Mouse (Mus musculus) forebrain, embryonic 13.5 days (tissue): Measurements from ENCODE around the gene Dclre1c. TPM values are rescaled to one million over a fixed set of nuclear protein-coding genes. Genes with fewer than 3 reads are reported as not detected.

Experiments used
- ATAC-seq: fragments of 200-750 bp; cut with Nextera tagmentation; 2 replicates; pipeline ENCODE4 v1.8.0; 2017
- H3K27ac ChIP-seq: fragments of 300-500 bp; sonication (generic); 2 replicates; pipeline ENCODE4 v1.5.1; 2015; ENCODE audit warnings: inconsistent platforms, mild to moderate bottlenecking, moderate library complexity
- H3K27me3 ChIP-seq: fragments of 300-500 bp; sonication (generic); 2 replicates; pipeline ENCODE4 v1.6.1; 2015; ENCODE audit warnings: mild to moderate bottlenecking, inconsistent platforms
- H3K36me3 ChIP-seq: fragments of 300-500 bp; sonication (generic); 2 replicates; pipeline ENCODE4 v1.6.1; 2015; ENCODE audit warnings: mild to moderate bottlenecking, inconsistent platforms; ENCODE audit not compliant: poor library complexity, severe bottlenecking
- H3K4me1 ChIP-seq: fragments of 300-500 bp; sonication (generic); 2 replicates; pipeline ENCODE4 v1.6.1; 2015; ENCODE audit warnings: inconsistent platforms
- H3K4me2 ChIP-seq: fragments of 300-500 bp; sonication (generic); 2 replicates; pipeline ENCODE4 v1.6.1; 2015; ENCODE audit warnings: inconsistent platforms, mild to moderate bottlenecking, moderate library complexity
- H3K4me3 ChIP-seq: fragments of 300-500 bp; sonication (generic); 2 replicates; pipeline ENCODE4 v1.5.1; 2015; ENCODE audit warnings: mild to moderate bottlenecking, inconsistent platforms
- H3K9ac ChIP-seq: fragments of 300-500 bp; sonication (generic); 2 replicates; pipeline ENCODE4 v1.6.1; 2015; ENCODE audit warnings: mild to moderate bottlenecking, inconsistent platforms
- H3K9me3 ChIP-seq: fragments of 300-500 bp; sonication (generic); replicated peaks from 2 replicates; pipeline ENCODE4 v1.6.1; 2016; ENCODE audit warnings: inconsistent platforms
- WGBS: fragments of 180-500 bp; shearing (Covaris S2); methylation state at CpG from one replicate; pipeline ENCODE4 v1.1.7; 2015; 5-methylcytosine and 5-hydroxymethylcytosine counted together
- polyA plus RNA-seq: library from polyadenylated mRNA; unstranded; fragments of >200 nt; fragmentation: Nextera tagmentation; extraction: Ambion mirVana; gene quantifications from 2 replicates; pipeline ENCODE4 v1.2.1, GENCODE M21; 2015

The Dclre1c gene
- polyA plus RNA-seq, 1 experiment from 2014 or later = 8.1 TPM

DNA sequence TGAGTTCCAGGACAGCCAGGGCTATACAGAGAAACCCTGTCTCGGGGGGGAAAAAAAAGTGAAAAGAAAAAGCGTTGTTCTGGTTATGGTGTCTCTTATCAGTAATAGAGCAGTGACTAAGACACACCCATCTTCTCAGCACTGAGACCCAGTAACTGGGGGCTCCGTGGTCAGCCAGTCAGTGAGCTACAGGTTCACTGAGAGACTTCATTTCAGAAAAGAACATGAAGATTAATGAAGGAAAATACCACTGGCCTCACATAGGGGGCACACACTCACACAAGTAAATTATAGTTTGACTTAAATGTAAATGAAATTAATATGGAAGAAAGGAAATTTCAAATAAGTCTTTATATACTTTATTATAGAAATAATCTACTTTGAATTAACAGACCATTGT, 56.3 kb downstream of the Dclre1c start:
- 88% methylated on average over 3 of the region's 3 CpGs for WGBS
- H3K4me3 ChIP-seq = no peak overlapping the region
- H3K4me2 ChIP-seq = no peak overlapping the region

DNA sequence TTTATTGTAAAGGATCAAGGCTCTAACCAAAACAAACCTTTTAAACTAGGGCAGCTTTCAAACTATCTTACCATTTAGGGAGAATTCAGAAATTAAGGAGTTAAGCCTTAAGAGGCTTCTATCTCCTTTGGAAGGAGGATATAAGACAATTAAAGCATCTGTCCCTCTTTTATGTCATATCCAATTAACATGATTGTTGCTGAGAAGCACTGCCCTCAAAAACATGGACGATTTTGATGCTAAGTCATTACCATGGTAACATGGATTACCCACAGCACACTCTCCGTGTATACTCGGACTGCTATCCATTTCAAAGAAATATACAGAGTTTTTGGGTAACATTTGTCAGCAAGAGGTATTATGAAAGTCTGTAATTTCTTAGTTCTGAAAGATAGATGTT, 65.9 kb downstream of the Dclre1c start:
- Histone ChIP-seq H3K27me3 (no peaks in the 10 kb centered on the region), H3K36me3 (peaks cover 50% of the 10 kb centered on the region)
- 69% methylated on average over 3 of the region's 3 CpGs for WGBS

More for the DNA sequence above, 56.3 kb downstream of the Dclre1c start:
- H3K9ac ChIP-seq = no peak overlapping the region
- no peaks in the 10 kb centered on the region for H3K27me3 ChIP-seq
- no peaks in the 10 kb centered on the region for H3K9me3 ChIP-seq
- no peak overlapping the region for H3K27ac ChIP-seq
- H3K4me1 ChIP-seq = peaks cover 4% of the 10 kb centered on the region
- ATAC-seq = no peak
- no peaks in the 10 kb centered on the region for H3K36me3 ChIP-seq

DNA sequence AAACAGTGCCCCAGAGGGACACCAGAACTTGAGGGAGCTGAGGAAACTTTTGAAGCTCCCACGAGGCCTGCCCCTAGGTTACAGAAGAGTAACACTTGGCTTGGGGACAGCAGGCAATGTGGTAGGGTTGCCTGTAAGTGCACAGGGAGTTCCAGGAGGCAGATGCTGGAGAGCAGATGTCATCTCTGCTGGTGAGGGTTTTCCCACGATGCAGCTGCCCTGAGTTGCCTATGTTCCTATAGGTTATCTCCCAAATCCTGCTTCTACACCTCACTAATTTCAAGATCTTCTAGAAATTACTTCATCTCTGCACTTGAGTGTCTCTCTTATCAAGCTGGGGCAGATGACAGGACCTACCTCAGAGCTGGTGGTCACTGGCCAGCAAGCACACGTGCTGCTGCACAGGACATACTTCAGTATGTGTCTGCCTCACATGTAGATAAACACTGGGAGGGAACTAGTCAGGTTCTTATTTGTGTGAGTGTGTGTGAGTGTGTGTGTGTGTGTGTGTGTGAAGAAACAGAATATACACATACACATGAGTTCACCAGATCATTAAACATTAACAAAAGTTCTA, 70.0 kb downstream of the Dclre1c start:
- Histone ChIP-seq H3K27me3 (no peaks in the 10 kb centered on the region), H3K27ac (no peak overlapping the region), H3K4me2 (no peak overlapping the region), H3K4me3 (no peak overlapping the region), H3K4me1 (no peaks in the 10 kb centered on the region), H3K9ac (no peak overlapping the region), H3K36me3 (peaks cover 83% of the 10 kb centered on the region), H3K9me3 (no peaks in the 10 kb centered on the region)
- no peak for ATAC-seq
- 93% methylated on average over 3 of the region's 3 CpGs for WGBS

More for the DNA sequence above, 65.9 kb downstream of the Dclre1c start:
- ATAC-seq = no peak
- H3K4me2 ChIP-seq = no peak overlapping the region
- no peak overlapping the region for H3K9ac ChIP-seq
- H3K4me1 ChIP-seq = no peaks in the 10 kb centered on the region
- H3K9me3 ChIP-seq = no peaks in the 10 kb centered on the region
- no peak overlapping the region for H3K4me3 ChIP-seq
- H3K27ac ChIP-seq = no peak overlapping the region

DNA sequence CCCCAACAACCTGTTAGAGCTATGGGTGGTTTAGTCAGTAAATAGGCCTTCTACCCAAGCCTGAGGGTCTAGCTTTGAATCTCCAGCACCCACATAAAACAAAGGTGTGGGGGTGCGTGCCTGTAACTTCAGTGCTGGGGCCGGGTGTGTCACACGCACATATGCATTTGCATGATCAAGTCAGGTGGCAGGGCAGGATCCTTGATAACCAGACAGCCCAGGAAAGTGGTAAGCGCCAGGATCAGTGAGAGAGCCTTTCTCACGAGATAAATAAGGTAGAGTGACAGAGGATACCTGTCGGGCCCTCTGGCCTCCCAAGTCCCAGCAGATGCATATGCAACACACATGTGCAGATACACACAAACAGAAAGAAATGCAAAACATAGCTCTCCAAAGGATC, 75.6 kb downstream of the Dclre1c start:
- Histone ChIP-seq H3K9ac (no peak overlapping the region), H3K27me3 (no peaks in the 10 kb centered on the region), H3K9me3 (no peaks in the 10 kb centered on the region), H3K27ac (no peak overlapping the region), H3K4me1 (no peaks in the 10 kb centered on the region), H3K36me3 (peaks cover 74% of the 10 kb centered on the region), H3K4me2 (no peak overlapping the region), H3K4me3 (no peak overlapping the region)
- no peak for ATAC-seq
- 94% methylated on average over 6 of the region's 6 CpGs for WGBS

DNA sequence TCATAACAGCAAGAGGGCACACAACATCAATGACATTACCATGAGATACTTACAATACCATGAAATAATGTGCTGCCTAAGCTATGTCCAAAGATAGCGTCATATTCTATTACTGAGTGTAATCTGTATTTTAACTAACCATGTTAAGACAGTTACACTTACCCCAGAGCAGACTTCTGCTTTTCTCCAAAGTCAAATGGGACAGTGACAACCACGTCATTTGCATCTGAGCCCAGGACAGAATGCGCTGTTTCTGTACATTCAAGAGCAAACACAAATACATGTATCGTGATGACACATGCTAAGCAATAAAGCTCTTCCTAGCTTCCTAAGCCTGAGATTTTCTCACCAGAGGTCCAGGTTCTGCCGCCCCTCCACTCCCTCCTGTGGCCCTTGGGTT, 77.0 kb downstream of the Dclre1c start:
- no peak overlapping the region for H3K27ac ChIP-seq
- no peak for ATAC-seq
- H3K4me3 ChIP-seq = no peak overlapping the region
- no peak overlapping the region for H3K9ac ChIP-seq
- peaks cover 72% of the 10 kb centered on the region for H3K36me3 ChIP-seq
- no peaks in the 10 kb centered on the region for H3K27me3 ChIP-seq
- H3K4me2 ChIP-seq = no peak overlapping the region
- H3K9me3 ChIP-seq = no peaks in the 10 kb centered on the region
- H3K4me1 ChIP-seq = no peaks in the 10 kb centered on the region
- 96% methylated on average over 5 of the region's 5 CpGs for WGBS

GRCm38 (mm10) chr2:3512076-3512475, 88.1 kb downstream of the Dclre1c start:
- Histone ChIP-seq H3K27me3 (no peaks in the 10 kb centered on the region), H3K4me1 (peaks cover 21% of the 10 kb centered on the region), H3K27ac (peak overlapping the region; percentile 78; the same call in 1 of the 2 replicates), H3K9me3 (no peaks in the 10 kb centered on the region), H3K4me3 (peak overlapping the region; percentile 86), H3K36me3 (peaks cover 35% of the 10 kb centered on the region), H3K9ac (peak overlapping the region; percentile 86), H3K4me2 (peak overlapping the region; percentile 96)
- ATAC-seq = no peak
- 0% methylated on average over 15 of the region's 15 CpGs for WGBS

- H3K9ac ChIP-seq = peak within 1 kb of the TSS; percentile 86
- peak within 1 kb of the TSS; percentile 96 for H3K4me2 ChIP-seq
- no peaks in the 10 kb centered on the region for H3K27me3 ChIP-seq
- peaks cover 21% of the 10 kb centered on the region for H3K4me1 ChIP-seq
- H3K9me3 ChIP-seq = no peaks in the 10 kb centered on the region
- 1% methylated on average over 60 of the region's 60 CpGs for WGBS
- ATAC-seq = peak; percentile 100
- peaks cover 28% of the 10 kb centered on the region for H3K36me3 ChIP-seq
- H3K4me3 ChIP-seq = peak within 1 kb of the TSS; percentile 86
- H3K27ac ChIP-seq = peak within 1 kb of the TSS; percentile 78
Measured at GRCm38 (mm10) chr2:3512552-3513454, 88.9 kb downstream of the Dclre1c start, which contains the start of the genes Gm45902, Hspa14 and Cdnf. Gene Gm45902, minus strand, starts transcription at chr2:3512790. Gene Hspa14, minus strand, starts transcription at chr2:3512814. Gene Cdnf, plus strand, starts transcription at chr2:3513030.

Other genes with a start within 250 kb of the Dclre1c start
- gene Nmt2, start 139.9 kb upstream of the Dclre1c start, polyA plus RNA-seq = 84.7 and 90.2 TPM in 2 replicates
- gene Rpp38, start 91.5 kb upstream of the Dclre1c start, polyA plus RNA-seq = 15.0 and 16.5 TPM in 2 replicates
- 0.58 and 1.2 TPM in 2 replicates for gene Acbd7, start 88.0 kb upstream of the Dclre1c start, polyA plus RNA-seq
- not detected in 2 replicates for gene Olah, start 26.9 kb upstream of the Dclre1c start, polyA plus RNA-seq
- 3.6 and 5.3 TPM in 2 replicates for gene Meig1, start 1.5 kb upstream of the Dclre1c start, polyA plus RNA-seq
- gene Suv39h2, start 50.9 kb downstream of the Dclre1c start, polyA plus RNA-seq = 27.0 and 28.6 TPM in 2 replicates
- 7.8 and 9.2 TPM in 2 replicates for gene Gm45902, start 88.7 kb downstream of the Dclre1c start, polyA plus RNA-seq
- gene Hspa14, start 88.7 kb downstream of the Dclre1c start, polyA plus RNA-seq = 93.6 and 106 TPM in 2 replicates
- gene Cdnf, start 88.9 kb downstream of the Dclre1c start, polyA plus RNA-seq = 0.20 and 0.31 TPM in 2 replicates
- 43.5 and 45.2 TPM in 2 replicates for gene Fam107b, start 146.4 kb downstream of the Dclre1c start, polyA plus RNA-seq